Mouse (Mus musculus): ENCODE data around the gene Spdye4b.

DNA sequence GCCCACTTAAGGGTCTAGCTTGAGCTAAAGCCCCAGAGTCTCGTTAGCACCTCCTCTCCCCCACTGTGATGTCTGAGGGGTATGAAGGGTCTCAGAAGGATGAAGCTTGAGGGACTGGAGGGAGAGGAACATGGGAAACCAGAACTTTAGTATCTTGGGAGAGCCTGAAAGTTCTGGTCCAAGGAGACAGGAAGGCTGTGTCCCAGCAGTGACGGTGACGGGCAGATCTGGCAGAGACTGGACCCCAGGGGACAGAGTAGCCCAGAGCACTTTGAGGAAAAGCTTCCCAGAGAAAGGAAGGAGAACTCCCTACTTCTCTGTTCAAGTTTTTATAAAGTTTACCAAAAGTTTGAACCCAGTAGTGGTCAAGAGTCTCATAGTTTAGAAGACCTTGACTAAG lies 33.3 kb upstream of the Spdye4b start, which contains the start of gene Olfr718-ps1:
- no peak for TF ChIP-seq CTCF (IDR thresholded peaks at IDR 0.05; ENCODE audit: low read depth)
- TF ChIP-seq EP300 (IDR thresholded peaks at IDR 0.05; ENCODE audit: low read depth): no peak

Measured in liver, postnatal 0 days (tissue).